Mouse (Mus musculus) brain, embryonic 14.5 days (tissue): Measurements from ENCODE around the gene Fasl. TPM values are rescaled to one million over a fixed set of nuclear protein-coding genes. Genes with fewer than 3 reads are reported as not detected.

Source experiments
- DNase-seq: peaks from one replicate; pipeline ENCODE4 v3.0.0-alpha.2; 2011; ENCODE audit warnings: low read depth
- CTCF ChIP-seq: fragments of 200-500 bp; IDR thresholded peaks from 2 replicates; pipeline ENCODE4 v1.5.1; 2012; ENCODE audit warnings: inconsistent platforms, mild to moderate bottlenecking, moderate library complexity, borderline replicate concordance; ENCODE audit not compliant: insufficient read depth, insufficient read length; ENCODE audit errors: extremely low read depth
- POLR2A ChIP-seq: fragments of 200-500 bp; IDR thresholded peaks from 2 replicates; pipeline ENCODE4 v1.6.1; 2012; ENCODE audit warnings: mild to moderate bottlenecking, inconsistent platforms, borderline replicate concordance; ENCODE audit not compliant: poor library complexity, insufficient read depth, insufficient read length, severe bottlenecking; ENCODE audit errors: extremely low read depth
- polyA plus RNA-seq: library from polyadenylated mRNA; depleted of rRNA; stranded (reverse); fragments of >200 nt; gene quantifications from 2 replicates; pipeline ENCODE4 v1.2.3, GENCODE M21; 2012

Gene Fasl
- polyA plus RNA-seq, 1 experiment = 0.77 TPM

GRCm38 (mm10) chr1:161791854-161792686 lies 3.8 kb upstream of the Fasl start:
- no peak for DNase-seq
- TF ChIP-seq CTCF (no peak), POLR2A (no peak)

DNA sequence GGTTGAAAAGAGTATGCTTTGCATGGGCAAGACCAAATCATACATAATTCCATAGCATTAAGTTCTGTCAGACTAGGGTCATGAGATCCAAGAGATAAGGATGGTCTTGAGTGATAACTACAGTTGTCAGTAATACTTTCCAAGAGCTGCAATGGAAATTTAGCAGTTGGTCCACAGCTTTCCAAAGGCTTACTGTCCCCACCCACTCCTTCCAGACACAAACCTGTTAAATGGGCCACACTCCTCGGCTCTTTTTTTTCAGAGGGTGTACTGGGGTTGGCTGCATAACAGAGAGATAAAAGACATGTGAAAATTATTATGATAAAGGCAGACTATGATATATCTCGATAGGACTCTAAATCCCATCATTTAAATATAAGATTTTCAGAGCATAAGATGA lies 5.6 kb downstream of the Fasl start:
- TF ChIP-seq CTCF (no peak), POLR2A (no peak)
- DNase-seq = no peak

GRCm38 (mm10) chr1:161781594-161781993 lies 6.7 kb downstream of the Fasl start:
- DNase-seq = no peak

GRCm38 (mm10) chr1:161779057-161779456 lies 9.2 kb downstream of the Fasl start:
- TF ChIP-seq POLR2A = no peak
- TF ChIP-seq CTCF = no peak
- no peak for DNase-seq

More at GRCm38 (mm10) chr1:161781594-161781993, 6.7 kb downstream of the Fasl start:
- TF ChIP-seq POLR2A = no peak
- TF ChIP-seq CTCF = no peak

GRCm38 (mm10) chr1:161775151-161775550 lies 13.1 kb downstream of the Fasl start:
- no peak for DNase-seq
- TF ChIP-seq CTCF (no peak), POLR2A (no peak)

GRCm38 (mm10) chr1:161771293-161771692 lies 17.0 kb downstream of the Fasl start:
- no peak for DNase-seq
- TF ChIP-seq CTCF (no peak), POLR2A (no peak)

DNA sequence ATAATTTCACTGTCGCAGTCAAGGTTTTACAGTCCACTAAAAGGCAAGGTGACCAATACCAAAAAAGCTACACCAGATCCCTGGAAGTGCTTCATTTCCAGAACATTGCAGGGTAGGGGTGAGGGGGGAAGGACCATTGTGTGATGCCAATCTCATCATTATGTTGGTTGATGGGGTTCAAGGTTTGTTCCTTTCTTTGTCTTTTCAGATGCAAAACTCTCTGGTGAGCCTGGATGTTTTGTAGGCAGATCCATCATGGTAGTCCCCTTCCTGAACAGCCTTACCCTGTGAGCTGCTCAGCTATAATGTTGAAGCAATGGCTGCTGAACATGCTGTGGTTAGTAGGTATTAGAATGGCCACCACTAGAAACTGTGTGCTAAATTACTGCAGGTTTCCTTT lies 19.0 kb downstream of the Fasl start:
- TF ChIP-seq CTCF = no peak
- TF ChIP-seq POLR2A = no peak
- no peak for DNase-seq

DNA sequence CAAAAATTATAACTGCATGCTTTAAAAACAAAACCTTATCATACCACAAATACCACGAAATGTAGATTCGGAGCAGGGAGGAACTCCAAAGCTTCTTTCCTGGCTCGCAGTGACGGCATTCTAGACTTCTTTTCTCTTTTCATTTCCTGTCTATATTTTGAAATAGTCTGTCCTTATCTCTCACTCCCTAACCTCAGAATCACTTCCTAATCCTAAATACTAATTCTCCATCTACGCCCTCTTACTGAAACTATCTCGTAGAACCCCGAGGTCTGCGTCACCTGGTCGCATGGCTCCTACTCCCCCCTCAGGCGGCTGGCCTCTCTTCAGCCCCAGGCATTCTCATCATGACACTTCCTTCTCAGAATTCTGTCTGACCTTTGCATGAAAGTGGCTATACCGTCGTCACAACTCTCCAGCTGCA lies 21.2 kb downstream of the Fasl start:
- no peak for TF ChIP-seq CTCF
- TF ChIP-seq POLR2A = no peak
- DNase-seq = no peak

- TF ChIP-seq CTCF (no peak), POLR2A (no peak)
- DNase-seq = no peak
Observed at GRCm38 (mm10) chr1:161766656-161767055, 21.6 kb downstream of the Fasl start.

DNA sequence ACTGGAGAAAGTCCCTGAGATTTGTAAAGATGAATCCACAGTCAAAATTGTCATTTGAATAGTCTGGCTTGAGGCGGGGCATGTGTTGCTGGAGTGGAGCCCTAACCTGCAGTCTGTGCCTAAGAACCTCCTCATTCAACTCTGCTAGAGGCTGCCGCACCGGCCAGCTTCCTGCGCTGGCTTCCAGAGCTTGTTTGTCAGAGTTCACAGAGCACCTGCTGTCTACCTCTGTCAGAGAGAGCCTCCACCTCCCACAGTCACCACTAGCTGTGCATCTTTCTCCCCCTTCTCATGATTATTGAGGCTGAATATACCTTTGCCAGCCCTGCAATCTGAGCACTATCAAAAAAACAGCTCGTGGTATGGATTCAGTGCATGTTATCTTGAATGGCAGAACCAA lies 22.4 kb downstream of the Fasl start:
- TF ChIP-seq POLR2A (no peak), CTCF (no peak)
- no peak for DNase-seq

DNA sequence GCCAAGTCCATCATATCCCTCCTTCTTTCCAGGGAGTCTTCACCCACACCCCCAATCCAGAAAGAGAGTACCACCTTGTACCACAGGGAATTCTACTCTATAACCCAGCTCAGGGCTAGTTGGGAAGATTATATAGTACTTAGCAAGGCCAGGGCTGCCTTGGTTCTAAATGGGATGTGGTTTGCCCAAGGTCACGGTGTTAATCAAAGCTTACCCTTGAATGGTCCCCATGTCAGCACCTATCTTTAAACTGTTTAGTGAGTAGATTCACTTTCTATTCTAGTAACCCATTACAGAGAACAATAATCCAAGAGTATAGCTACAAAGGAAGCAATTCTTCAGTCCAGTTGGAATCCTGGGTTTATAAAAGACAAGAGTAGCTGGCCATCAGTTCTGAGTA lies 23.3 kb downstream of the Fasl start:
- TF ChIP-seq POLR2A (no peak), CTCF (no peak)
- DNase-seq = no peak

- TF ChIP-seq POLR2A (no peak), CTCF (no peak)
- no peak for DNase-seq
Observed at GRCm38 (mm10) chr1:161761556-161761955, 26.7 kb downstream of the Fasl start.
